Mouse (Mus musculus) embryonic facial prominence, embryonic 15.5 days (tissue): ENCODE results near the gene Gabpa. TPM values are rescaled to one million over a fixed set of nuclear protein-coding genes. Genes with fewer than 3 reads are reported as not detected.

Source experiments
- ATAC-seq: fragments of 200-750 bp; cut with Nextera tagmentation; 2 replicates; pipeline ENCODE4 v1.8.0; 2017; ENCODE audit warnings: low read depth, moderate TSS enrichment; ENCODE audit not compliant: insufficient number of reproducible peaks, low FRiP score, low TSS enrichment
- H3K27ac ChIP-seq: fragments of 300-500 bp; sonication (generic); replicated peaks from 2 replicates; pipeline ENCODE4 v1.5.1; 2015; ENCODE audit warnings: mild to moderate bottlenecking, inconsistent platforms
- H3K27me3 ChIP-seq: fragments of 300-500 bp; sonication (generic); 2 replicates; pipeline ENCODE4 v1.6.1; 2015; ENCODE audit warnings: inconsistent platforms
- H3K36me3 ChIP-seq: fragments of 300-500 bp; sonication (generic); 2 replicates; pipeline ENCODE4 v1.6.1; 2015; ENCODE audit warnings: mild to moderate bottlenecking, inconsistent platforms
- H3K4me1 ChIP-seq: fragments of 300-500 bp; sonication (generic); 2 replicates; pipeline ENCODE4 v1.6.1; 2015; ENCODE audit warnings: inconsistent platforms
- H3K4me2 ChIP-seq: fragments of 300-500 bp; sonication (generic); replicated peaks from 2 replicates; pipeline ENCODE4 v1.6.1; 2015; ENCODE audit warnings: mild to moderate bottlenecking, inconsistent platforms
- H3K4me3 ChIP-seq: fragments of 300-500 bp; sonication (generic); replicated peaks from 2 replicates; pipeline ENCODE4 v1.5.1; 2015; ENCODE audit warnings: mild to moderate bottlenecking, inconsistent platforms
- H3K9ac ChIP-seq: fragments of 300-500 bp; sonication (generic); 2 replicates; pipeline ENCODE4 v1.6.1; 2015; ENCODE audit warnings: inconsistent platforms
- H3K9me3 ChIP-seq: fragments of 300-500 bp; sonication (generic); replicated peaks from 2 replicates; pipeline ENCODE4 v1.6.1; 2016; ENCODE audit warnings: inconsistent platforms
- WGBS: fragments of 180-500 bp; shearing (Covaris S2); methylation state at CpG from one replicate; pipeline ENCODE4 v1.1.7; 2015; 5-methylcytosine and 5-hydroxymethylcytosine counted together
- polyA plus RNA-seq: library from polyadenylated mRNA; unstranded; fragments of >200 nt; fragmentation: Nextera tagmentation; extraction: Ambion mirVana; gene quantifications from 2 replicates; pipeline ENCODE4 v1.2.1, GENCODE M21; 2015

The Gabpa gene
- polyA plus RNA-seq, result 30.1 and 31.7 TPM in 2 replicates

DNA sequence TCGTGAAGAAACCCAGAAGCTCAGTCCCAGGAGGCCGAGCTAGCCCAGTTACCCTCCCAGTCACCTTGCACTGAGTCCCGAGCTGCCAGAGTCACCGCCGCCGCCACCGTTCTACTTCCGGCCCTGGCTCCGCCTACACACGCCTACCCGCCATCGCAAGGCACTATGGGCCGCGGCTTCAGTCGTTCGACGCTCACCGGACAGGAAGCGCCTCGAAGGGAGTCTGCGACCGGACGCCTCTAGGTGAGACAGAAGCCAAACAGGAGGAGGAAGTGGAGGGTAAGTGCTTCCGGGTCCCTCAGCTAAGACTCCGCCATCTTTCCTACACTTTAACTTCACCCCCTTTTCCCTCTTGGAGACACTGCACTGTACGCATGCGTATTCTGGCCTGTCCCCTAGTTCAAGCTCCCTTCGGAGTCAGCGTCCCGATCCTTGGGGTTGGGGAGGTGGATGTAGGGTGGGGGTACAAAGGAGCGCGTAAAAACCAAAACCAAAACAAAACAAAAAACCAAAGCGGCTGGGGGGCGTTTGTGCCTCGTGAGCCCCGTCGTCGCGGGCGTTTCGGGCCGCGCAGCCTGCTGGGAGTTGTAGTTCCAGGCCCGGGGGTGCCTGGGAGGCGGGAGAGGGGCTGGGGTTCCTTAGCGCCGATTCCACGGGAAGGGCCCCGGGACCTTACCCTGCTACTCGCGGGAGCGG lies at the start of gene Gabpa:
Gene Gabpa (plus strand): TSS at position 181 of the 696 bp plus-strand sequence.
- Histone ChIP-seq H3K4me3 (peak within 1 kb of the TSS; percentile 92), H3K36me3 (peaks cover 25% of the 10 kb centered on the region), H3K27me3 (no peaks in the 10 kb centered on the region), H3K9ac (peak within 1 kb of the TSS; percentile 95), H3K4me2 (peak within 1 kb of the TSS; percentile 70), H3K4me1 (peaks cover 23% of the 10 kb centered on the region), H3K27ac (peak within 1 kb of the TSS; percentile 99), H3K9me3 (no peaks in the 10 kb centered on the region)
- peak; percentile 95 for ATAC-seq
- under 1% methylated on average over 52 of the region's 52 CpGs for WGBS

DNA sequence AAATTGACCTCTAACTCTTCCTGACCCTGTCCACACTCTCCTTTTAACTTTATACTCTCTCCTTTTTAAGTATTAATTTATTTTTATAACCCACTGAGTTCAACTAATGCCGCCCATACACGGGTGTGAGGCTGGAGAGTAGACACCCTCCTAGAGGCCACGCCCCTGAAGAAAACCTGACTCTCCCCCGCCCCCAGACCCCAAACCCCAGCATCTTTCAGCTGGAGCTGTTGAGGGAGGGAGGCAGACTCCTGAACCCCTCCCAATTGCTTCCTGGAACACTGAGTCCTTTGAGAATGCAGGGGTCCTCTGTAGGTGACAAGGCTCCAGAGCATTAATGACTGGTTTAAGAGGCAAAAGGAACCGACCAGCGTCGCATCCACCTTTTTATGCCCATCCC lies 49.8 kb upstream of the Gabpa start:
- 26% methylated on average over 7 of the region's 7 CpGs for WGBS
- H3K27me3 ChIP-seq, result no peaks in the 10 kb centered on the region
- H3K27ac ChIP-seq, result no peak overlapping the region
- no peak overlapping the region for H3K4me2 ChIP-seq
- no peak for ATAC-seq
- H3K9ac ChIP-seq, result no peak overlapping the region
- H3K4me1 ChIP-seq, result no peaks in the 10 kb centered on the region
- no peaks in the 10 kb centered on the region for H3K9me3 ChIP-seq
- no peak overlapping the region for H3K4me3 ChIP-seq
- no peaks in the 10 kb centered on the region for H3K36me3 ChIP-seq

DNA sequence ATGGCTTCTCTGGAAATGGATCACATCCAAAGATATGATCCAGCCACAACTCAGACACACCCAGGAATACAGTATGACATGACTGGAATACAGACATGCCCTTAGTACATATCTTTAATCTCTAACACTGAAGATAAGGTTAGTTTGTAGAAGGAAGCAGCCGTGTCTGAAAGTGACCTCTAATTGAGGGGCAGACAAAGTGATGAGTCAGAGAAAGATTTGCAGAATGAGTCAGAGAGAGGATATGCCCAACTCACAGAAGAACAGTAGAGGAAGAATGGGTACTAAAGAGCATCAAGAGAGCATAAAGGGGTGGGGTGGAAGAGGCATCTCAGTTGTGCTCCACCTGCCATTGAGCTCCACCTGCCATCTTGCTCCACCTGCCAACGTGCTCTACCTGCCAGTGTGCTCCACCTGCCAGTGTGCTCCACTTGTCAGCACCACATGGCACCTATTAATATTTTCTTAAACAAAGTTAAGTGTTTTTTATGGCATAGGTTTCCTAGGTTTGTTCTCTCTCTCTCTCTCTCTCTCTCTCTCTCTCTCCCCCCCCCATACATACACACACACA lies 44.0 kb upstream of the Gabpa start:
- H3K4me3 ChIP-seq, result no peak overlapping the region
- no peak overlapping the region for H3K27ac ChIP-seq
- no peaks in the 10 kb centered on the region for H3K9me3 ChIP-seq
- 82% methylated on average over 2 of the region's 2 CpGs for WGBS
- no peaks in the 10 kb centered on the region for H3K36me3 ChIP-seq
- no peak overlapping the region for H3K4me2 ChIP-seq
- no peaks in the 10 kb centered on the region for H3K4me1 ChIP-seq
- ATAC-seq, result no peak
- H3K9ac ChIP-seq, result no peak overlapping the region
- no peaks in the 10 kb centered on the region for H3K27me3 ChIP-seq

DNA sequence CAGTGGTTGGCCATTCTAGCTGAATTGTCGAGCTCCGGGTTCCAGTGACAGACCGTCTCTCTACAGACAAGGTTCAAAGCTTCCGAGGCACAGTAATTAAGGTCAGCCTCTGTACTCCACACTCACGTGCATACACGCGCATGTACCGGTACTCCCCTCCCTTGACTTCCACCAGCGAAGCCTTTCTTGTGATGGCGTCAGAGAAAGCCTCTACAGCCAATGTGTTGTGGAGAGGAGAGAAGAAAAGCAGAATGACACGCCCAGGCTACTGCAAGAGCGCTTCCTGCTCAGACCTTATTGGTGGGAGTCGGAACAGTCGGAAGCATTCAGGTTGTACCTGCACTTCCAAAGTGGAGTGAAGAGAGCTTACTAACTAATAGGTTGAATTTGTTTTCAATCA lies 41.3 kb upstream of the Gabpa start:
- H3K4me2 ChIP-seq, result no peak overlapping the region
- H3K4me1 ChIP-seq, result no peaks in the 10 kb centered on the region
- no peak overlapping the region for H3K4me3 ChIP-seq
- ATAC-seq, result no peak
- H3K27me3 ChIP-seq, result no peaks in the 10 kb centered on the region
- H3K9me3 ChIP-seq, result no peaks in the 10 kb centered on the region
- no peak overlapping the region for H3K9ac ChIP-seq
- no peaks in the 10 kb centered on the region for H3K36me3 ChIP-seq
- WGBS, result 82% methylated on average over 14 of the region's 14 CpGs
- no peak overlapping the region for H3K27ac ChIP-seq

DNA sequence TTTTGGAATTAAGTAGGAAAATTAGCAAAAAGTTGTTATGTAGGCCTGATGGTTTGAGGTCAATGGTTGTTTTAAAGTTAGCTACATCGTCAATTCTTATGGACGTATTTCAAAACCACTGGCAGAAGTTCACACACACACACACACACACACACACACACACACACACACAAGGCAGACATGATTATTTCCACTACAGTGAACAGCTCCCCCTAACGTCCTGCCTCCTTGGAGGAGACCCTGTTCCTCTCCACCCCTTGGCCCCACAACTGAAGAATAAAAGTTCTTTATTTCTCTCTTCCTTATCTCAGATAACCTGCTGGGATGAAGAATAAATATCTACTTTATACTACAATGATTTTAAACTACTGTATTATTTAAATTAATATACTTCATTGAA lies 39.4 kb upstream of the Gabpa start:
- H3K27ac ChIP-seq, result no peak overlapping the region
- H3K27me3 ChIP-seq, result no peaks in the 10 kb centered on the region
- no peak overlapping the region for H3K9ac ChIP-seq
- no peaks in the 10 kb centered on the region for H3K36me3 ChIP-seq
- no peaks in the 10 kb centered on the region for H3K9me3 ChIP-seq
- no peak overlapping the region for H3K4me3 ChIP-seq
- H3K4me1 ChIP-seq, result no peaks in the 10 kb centered on the region
- no peak overlapping the region for H3K4me2 ChIP-seq
- WGBS, result 54% methylated on average over 3 of the region's 3 CpGs
- ATAC-seq, result no peak

DNA sequence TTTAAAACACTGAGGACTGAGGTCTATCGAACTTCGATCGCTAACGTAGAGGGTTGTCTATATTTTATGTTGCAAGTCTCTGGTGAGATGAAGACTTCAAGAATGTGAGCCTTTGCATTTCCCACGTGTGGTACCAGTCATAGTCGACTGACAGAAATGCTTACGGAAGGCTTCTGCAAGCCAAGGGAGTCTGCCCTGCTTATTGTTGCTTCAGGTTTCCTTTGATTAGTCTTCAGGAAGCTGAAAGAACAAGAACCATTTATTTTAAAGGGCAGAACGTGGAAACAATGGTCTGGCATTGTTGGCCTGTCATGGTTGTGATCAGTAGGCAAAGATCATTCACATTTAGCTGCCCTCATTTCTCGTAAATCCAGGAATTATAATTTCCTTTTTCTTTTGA lies 38.0 kb upstream of the Gabpa start:
- ATAC-seq, result no peak
- 78% methylated on average over 9 of the region's 9 CpGs for WGBS
- Histone ChIP-seq H3K27ac (no peak overlapping the region), H3K9me3 (no peaks in the 10 kb centered on the region), H3K36me3 (no peaks in the 10 kb centered on the region), H3K4me3 (no peak overlapping the region), H3K4me2 (no peak overlapping the region), H3K27me3 (no peaks in the 10 kb centered on the region), H3K4me1 (no peaks in the 10 kb centered on the region), H3K9ac (no peak overlapping the region)

DNA sequence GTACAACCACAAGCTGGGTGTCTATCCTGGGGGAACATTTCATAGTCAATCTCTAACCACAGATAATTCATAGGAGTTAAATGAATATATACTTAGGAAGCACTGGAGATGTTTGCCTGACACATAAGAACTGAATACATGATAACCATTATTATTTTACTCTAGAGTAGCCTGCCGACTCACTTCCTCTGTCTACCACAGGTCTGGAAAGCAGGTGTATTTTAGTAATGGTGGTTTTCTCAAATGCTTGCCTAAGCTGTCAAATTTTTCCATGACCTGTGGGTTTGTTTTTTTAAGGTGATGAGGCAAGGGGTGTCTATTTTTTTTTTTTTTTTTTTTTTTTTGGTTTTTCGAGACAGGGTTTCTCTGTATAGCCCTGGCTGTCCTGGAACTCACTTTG lies 34.7 kb upstream of the Gabpa start:
- Histone ChIP-seq H3K9me3 (no peaks in the 10 kb centered on the region), H3K9ac (no peak overlapping the region), H3K27ac (no peak overlapping the region), H3K36me3 (no peaks in the 10 kb centered on the region), H3K27me3 (no peaks in the 10 kb centered on the region), H3K4me3 (no peak overlapping the region), H3K4me1 (no peaks in the 10 kb centered on the region), H3K4me2 (no peak overlapping the region)
- ATAC-seq, result no peak
- WGBS, result 88% methylated on average over 1 of the region's 2 CpGs

DNA sequence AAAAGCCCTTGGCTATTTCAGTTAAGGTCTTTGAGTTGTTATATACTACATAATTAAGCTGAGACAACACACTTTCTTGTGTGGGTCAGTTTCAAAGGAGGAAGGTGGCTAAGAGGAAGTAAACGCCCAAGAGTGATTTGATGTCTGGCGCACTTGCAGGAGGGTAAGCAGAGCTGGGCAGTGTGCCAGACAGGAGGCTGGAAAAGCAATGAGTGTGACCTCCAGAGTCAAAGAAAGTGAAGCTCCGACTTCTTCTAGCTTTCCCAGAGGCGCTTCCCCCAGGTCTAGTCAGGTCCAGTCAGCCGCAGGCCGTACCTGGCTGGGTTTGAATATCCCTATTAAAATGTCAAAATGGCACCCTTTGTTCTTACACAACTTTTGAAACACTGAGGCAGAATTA lies 32.5 kb upstream of the Gabpa start:
- no peaks in the 10 kb centered on the region for H3K36me3 ChIP-seq
- H3K27me3 ChIP-seq, result no peaks in the 10 kb centered on the region
- no peak overlapping the region for H3K4me2 ChIP-seq
- no peaks in the 10 kb centered on the region for H3K9me3 ChIP-seq
- no peak overlapping the region for H3K9ac ChIP-seq
- H3K4me1 ChIP-seq, result no peaks in the 10 kb centered on the region
- H3K4me3 ChIP-seq, result no peak overlapping the region
- no peak overlapping the region for H3K27ac ChIP-seq
- 59% methylated on average over 6 of the region's 6 CpGs for WGBS
- ATAC-seq, result no peak

DNA sequence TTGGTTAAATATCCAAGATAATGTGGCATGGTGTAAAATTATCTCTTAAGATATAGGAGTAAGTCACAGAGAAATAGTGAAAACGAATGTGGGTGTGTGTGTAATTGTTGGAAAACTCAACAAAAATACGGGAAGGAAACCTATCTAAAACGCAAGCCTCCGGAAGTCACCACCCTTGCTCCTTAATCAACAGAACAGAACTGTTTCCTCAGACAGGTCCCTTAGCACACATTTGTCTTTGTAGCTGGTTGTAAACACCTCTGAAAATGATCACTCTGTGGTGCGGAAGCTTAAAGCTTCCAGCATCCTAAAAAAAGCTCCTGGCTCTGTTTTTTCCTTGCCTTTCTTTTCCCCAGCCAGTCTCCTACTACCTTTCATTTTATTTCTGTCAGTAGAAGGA lies 29.9 kb upstream of the Gabpa start:
- ATAC-seq, result no peak
- H3K4me2 ChIP-seq, result no peak overlapping the region
- no peak overlapping the region for H3K4me3 ChIP-seq
- H3K9ac ChIP-seq, result no peak overlapping the region
- no peak overlapping the region for H3K27ac ChIP-seq
- H3K4me1 ChIP-seq, result no peaks in the 10 kb centered on the region
- H3K27me3 ChIP-seq, result no peaks in the 10 kb centered on the region
- H3K9me3 ChIP-seq, result no peaks in the 10 kb centered on the region
- no peaks in the 10 kb centered on the region for H3K36me3 ChIP-seq
- WGBS, result 79% methylated on average over 5 of the region's 5 CpGs

DNA sequence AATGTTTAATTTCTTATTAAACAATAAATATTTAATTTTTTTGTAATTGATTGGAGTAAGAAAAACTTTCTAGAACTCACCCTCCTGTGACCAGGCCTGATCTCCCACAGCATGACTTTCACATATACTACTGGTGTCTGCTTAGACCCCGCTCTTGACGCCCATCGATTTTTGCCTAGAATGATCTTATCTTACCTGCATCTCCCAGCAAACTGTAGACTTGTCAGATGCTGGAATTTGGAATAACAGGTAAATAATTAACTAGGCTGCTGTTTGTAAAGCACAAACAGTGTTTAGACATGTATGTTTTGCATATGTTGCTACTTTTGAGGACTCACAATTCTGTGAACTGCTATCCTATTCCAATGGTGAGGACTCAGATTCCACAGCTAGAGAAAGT lies 28.6 kb upstream of the Gabpa start:
- WGBS, result 90% methylated on average over 3 of the region's 3 CpGs
- H3K4me3 ChIP-seq, result no peak overlapping the region
- H3K4me1 ChIP-seq, result no peaks in the 10 kb centered on the region
- no peaks in the 10 kb centered on the region for H3K9me3 ChIP-seq
- H3K27me3 ChIP-seq, result no peaks in the 10 kb centered on the region
- H3K27ac ChIP-seq, result no peak overlapping the region
- no peak overlapping the region for H3K9ac ChIP-seq
- no peaks in the 10 kb centered on the region for H3K36me3 ChIP-seq
- H3K4me2 ChIP-seq, result no peak overlapping the region
- no peak for ATAC-seq

DNA sequence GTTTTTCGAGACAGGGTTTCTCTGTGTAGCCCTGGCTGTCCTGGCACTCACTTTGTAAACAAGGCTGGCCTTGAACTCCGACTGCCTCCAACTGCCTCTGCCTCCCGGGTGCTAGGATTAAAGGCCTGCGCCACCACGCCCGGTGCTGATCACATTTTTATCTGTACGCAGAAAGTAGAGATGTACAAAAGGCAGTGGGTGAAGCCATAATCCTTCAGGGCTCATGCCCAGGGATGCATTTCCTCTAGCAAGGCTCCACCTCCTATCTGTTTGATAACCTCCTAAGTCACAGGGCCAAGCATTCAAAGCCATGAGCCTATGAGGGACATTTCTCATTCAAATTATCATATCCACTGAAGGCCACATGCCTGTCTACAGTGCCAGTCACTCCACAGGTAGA lies 26.9 kb upstream of the Gabpa start:
- H3K9me3 ChIP-seq, result no peaks in the 10 kb centered on the region
- H3K36me3 ChIP-seq, result no peaks in the 10 kb centered on the region
- H3K27ac ChIP-seq, result no peak overlapping the region
- H3K27me3 ChIP-seq, result no peaks in the 10 kb centered on the region
- H3K4me1 ChIP-seq, result no peaks in the 10 kb centered on the region
- no peak for ATAC-seq
- H3K4me3 ChIP-seq, result no peak overlapping the region
- H3K9ac ChIP-seq, result no peak overlapping the region
- 92% methylated on average over 7 of the region's 7 CpGs for WGBS
- H3K4me2 ChIP-seq, result no peak overlapping the region

DNA sequence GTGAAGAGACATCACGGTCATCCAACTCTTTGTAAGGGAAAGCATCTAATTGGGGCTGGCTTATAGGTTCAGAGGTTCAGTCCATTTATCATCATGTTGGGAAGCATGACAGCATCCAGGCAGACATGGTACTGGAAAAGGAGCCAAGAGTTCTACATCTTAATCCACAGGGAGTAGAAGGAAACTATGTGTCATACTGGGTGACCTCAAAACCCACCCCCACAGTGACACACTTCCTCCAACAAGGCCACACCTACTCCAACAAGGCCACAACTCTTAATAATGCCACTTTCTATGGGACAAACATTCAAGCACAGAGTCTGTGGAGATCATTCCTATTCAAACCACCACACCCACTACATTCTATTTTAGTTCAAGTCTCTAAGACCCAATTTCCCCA lies 24.5 kb upstream of the Gabpa start:
- WGBS, result 98% methylated on average over 1 of the region's 1 CpGs
- Histone ChIP-seq H3K9me3 (no peaks in the 10 kb centered on the region), H3K27ac (no peak overlapping the region), H3K36me3 (no peaks in the 10 kb centered on the region), H3K4me1 (no peaks in the 10 kb centered on the region), H3K27me3 (no peaks in the 10 kb centered on the region), H3K9ac (no peak overlapping the region), H3K4me2 (no peak overlapping the region), H3K4me3 (no peak overlapping the region)
- ATAC-seq, result no peak
